Mouse (Mus musculus) right cerebral cortex, postnatal 36 days (tissue): ENCODE measurements around the gene Ccdc167.
"Not testable (repeated sequence)": the region's sequence is repeated elsewhere in the genome, so short reads cannot be mapped to it uniquely, and the experiment has no call there.

Source experiments
- DNase-seq, 2 experiments: peaks; one replicate each; pipeline ENCODE4 v3.0.0; 2022; ENCODE audit warnings: low spot score in 2 of 2, mixed read lengths in 1 of 2

The Ccdc167 gene

DNA sequence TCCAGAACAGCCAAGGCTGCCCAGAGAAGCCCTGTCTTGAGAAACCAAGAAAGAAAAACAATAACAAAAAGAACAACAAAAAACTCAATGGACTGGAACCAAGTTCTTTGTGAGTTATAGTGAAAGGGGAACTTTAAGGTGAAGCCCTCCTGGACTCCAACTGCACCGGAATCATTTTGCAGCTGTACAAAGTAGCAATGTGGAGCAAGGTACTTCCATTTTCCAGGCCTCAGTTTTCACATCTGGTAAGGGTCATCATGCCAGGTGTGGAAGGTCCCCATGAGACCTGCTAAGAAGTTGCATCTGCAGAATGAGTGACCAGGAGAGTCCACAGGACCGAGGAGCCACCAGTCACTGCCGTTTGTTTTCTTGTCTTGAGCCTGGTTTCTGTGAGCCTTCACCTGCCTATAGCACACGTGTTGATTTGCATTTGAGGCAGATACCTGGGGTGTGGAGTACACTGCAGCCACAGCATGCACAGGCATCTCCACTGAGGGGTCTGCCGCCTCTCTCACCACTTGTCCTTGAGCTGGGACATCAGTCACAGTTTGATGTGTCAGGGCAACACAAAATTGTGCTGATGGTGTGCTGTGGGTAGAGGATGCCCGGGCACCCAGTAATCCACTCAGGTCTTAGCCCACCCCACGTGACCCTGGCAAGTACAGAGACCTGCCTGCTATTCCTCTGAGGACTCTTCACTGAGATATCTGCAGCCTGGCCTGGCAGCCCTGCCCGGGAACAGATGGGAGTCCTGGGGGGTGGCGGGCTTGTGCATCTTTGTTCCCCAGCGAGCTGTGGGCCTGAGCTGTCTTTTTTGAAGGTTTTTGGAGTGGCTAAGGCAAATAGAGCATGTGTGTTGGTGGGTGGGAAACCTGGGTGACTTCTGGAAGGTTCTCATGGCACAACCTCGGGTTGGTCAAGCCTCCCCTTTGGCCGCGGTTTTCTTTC lies 3.1 kb upstream of the Ccdc167 start:
- no peak for DNase-seq

DNA sequence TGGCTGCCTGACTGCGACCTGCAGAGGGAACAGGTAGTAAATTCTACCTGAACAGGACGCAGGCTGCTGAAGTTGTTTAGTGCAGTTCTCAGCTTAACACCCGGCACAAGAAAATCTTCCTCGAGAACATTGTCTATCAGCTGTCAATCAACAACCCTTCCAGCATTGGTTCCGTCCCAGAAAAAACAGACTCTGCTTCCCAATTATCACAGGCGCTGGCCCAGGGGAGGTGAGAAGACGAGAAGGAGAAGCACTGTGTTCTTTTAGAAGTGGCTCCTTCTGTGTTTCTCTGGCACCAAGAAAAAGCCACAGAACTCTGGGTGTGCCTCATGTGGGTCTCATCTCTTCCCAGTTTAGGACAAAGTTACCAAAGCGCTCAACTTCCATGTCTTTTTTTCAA lies 1.8 kb upstream of the Ccdc167 start:
- no peak for DNase-seq

DNA sequence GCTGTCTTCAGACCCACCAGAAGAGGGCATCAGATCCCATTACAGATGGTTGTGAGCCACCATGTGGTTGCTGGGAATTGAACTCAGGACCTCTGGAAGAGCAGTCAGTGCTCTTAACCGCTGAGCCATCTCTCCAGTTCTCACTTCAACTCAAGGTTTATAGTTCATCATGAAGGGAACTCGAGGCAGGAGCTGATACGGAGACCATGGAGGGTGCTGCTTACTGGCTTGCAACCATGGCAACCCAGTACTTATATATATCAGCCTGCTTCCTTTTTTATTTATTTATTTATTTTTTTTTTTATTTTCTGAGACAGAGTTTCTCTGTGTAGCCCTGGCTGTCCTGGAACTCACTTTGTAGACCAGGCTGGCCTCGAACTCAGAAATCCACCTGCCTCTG lies 3.1 kb downstream of the Ccdc167 start:
- not testable (repeated sequence) for DNase-seq

DNA sequence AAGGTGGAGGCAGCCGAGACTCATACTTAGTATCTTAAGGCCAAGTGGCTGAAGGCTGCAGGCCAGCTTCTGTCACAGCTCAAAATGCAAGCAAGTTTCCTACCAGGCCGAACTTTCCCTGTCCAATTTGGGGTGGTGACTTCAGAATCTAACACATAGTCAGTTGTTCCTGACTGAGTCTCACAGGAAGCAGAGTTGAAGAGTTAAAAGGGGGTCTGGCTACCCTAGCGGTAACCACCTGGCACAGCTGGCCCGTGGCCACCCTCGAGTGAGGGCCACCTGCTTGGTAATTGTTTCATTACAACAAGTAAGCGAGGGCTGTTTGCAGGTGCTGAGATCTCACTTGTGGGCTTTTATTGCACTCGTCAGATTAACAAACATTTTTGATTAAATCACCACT lies 4.3 kb downstream of the Ccdc167 start:
- no peak for DNase-seq

DNA sequence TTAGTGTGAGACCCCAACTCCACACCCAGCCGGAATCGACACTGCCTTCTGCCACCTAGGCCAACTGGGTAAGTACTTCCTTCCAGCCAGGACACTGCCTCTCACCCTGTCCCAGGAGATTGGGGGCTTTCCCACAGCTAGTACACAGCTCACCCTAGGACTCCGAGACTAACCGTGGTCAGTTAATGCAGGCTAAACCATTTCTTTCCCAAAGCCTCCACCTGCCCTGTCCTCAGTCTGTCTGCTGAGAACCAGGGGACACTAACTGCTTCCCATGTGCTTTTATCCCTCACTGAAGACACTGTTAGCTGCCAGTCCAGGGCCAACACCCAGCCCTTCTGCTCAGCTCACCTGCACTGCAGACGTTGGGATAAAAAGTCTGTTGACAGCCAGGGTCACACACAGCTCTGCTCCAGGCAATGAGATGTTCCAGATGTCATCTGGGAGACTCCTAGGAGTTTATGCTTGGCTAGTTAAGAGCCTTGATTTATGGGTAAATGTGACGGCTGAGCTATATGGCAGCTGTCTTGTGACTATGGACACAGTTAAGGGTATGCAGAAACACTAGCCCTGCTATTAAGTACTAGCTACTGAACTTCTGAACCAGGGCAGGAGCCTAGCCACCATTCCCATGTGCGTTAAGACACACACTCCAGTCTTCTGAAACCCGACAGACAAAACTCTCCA lies 5.0 kb downstream of the Ccdc167 start:
- DNase-seq = no peak

DNA sequence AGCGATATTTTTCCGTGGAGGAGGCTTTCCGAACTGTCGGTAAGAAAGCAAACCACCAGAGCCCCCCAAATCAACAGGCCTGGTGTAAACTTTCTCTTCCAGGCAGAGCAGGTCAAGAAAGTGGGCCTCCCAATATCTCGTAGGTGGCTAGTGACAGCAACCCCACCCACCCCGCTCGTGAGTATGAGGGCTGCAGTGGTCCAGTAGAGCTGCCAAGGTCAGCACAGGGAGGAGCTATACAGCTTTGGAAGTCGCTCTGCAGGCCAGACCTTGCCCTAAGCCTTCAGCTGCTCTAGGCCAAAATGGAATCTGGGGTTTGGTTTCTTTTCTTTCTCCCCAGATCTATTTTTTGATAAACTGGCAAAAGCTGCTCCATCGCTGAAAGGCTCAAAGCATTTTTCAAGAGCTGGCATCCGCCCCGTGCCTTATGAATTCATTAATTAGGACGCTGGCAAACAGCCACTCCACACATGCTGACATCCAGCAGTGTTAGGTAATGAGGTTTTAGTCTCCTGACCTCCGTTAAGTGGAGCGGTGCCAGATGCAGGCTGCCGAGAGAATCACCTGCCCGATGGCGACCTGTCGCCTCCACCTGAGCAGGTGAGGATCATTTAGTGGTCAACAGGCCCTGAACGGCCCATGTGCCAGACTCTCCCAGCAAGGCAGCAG lies 5.6 kb downstream of the Ccdc167 start:
- no peak for DNase-seq

DNA sequence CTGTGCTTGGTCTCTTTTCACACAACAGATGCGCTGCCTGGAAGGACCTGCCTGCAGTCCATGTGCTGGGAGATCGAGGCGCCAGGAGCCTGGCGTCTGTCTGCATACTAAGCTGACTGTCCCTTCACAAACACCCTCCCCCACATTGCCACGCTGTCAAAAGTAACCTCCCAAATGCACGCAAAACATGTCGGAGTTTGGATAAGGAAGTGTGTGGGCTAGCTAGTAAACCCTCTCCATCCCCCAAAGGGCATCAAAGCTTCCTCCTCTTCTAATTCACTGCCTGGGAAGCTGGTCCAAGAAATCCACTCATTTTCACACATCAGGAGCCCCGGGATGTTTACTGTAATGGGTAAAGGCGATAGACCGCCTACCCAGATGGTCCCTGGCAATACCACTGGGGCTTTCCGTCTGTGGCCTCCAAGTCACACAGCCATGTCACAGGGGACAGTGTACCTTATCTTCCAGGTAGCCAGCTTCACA lies 6.2 kb downstream of the Ccdc167 start:
- no peak for DNase-seq

DNA sequence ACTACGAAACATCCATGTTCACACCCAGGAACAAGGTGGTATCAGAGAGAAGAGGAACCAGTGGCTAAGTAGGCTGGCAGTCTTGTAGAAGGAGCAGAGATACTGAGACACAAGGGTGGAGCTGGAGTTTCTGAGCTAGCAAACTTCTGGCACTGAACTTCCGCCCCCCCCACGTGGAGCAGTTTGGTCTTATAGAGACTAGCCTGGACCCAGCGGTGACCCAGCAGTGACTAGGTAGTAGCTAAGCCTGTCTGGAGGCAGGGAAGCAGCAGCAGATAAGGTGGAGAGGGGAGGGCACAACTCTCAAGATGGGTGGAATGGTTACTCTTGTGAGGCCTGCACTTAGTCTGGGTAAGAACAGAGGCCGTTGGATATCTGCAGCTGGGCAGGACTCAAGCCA lies 8.1 kb downstream of the Ccdc167 start:
- DNase-seq = no peak

DNA sequence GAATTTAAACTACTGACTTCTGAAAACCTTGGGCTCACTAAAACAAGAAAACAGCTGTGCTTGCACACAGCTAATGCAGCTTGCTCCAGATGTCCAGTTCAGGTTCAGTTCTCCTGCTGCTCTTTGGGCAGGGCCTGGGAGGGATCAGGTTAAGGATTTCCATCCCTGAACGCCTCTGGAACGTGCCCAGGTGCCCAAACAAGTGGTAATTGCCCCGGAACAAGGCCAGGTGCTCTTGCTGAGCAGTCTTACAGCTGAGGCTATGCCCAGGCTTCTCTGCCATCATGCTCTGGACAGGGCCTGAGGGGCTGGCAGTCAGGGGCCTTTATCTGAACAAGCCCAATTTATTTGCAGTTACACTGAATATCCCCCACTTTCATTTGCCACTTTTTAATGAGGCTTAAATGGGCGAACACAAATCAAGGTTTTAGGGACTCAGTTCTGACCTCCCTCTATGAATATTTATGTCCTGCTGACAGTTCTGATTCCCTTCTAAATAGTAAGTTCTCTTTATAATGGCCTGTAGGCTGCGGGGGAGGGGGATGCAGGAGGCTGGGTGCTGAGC lies 9.8 kb downstream of the Ccdc167 start:
- DNase-seq = no peak

DNA sequence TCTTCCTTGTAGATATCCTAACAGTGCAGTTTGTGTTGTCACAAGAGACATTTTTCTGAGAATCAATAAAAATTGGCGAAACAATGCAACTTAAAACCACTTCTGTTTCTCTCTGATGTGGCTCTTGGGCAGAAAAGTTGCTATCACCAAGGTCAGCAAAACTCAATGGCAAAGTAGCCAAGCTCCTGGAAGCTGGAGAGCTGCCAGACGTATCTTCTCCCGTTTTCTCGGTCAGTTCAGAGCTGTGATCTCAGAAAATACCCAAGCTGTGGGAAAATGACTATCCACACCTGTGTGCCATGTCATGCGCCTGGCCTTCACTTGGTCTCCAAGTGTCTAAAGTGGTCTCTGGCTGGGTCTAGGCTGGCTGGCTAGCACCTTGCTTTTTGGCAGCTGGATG lies 11.0 kb downstream of the Ccdc167 start:
- DNase-seq = no peak

DNA sequence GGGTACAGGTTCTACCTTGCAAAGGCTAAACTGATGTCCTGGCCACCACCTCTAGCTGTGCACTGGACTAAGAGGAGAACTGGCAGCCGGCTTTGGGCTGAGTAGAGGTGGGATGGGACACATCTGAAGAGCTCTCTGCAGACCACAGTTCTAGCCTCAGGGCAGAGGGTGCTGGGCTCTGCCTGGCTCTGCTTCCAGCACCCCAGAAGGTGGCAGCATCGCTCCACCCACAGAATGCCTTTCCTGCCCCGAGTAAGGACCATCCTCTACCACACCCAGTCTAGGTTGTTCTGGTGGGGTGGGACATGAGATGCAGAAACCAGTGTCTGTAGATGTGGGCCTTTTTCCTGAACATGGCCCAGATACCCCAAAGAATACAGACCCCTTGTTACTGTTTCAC lies 12.1 kb downstream of the Ccdc167 start:
- no peak for DNase-seq

DNA sequence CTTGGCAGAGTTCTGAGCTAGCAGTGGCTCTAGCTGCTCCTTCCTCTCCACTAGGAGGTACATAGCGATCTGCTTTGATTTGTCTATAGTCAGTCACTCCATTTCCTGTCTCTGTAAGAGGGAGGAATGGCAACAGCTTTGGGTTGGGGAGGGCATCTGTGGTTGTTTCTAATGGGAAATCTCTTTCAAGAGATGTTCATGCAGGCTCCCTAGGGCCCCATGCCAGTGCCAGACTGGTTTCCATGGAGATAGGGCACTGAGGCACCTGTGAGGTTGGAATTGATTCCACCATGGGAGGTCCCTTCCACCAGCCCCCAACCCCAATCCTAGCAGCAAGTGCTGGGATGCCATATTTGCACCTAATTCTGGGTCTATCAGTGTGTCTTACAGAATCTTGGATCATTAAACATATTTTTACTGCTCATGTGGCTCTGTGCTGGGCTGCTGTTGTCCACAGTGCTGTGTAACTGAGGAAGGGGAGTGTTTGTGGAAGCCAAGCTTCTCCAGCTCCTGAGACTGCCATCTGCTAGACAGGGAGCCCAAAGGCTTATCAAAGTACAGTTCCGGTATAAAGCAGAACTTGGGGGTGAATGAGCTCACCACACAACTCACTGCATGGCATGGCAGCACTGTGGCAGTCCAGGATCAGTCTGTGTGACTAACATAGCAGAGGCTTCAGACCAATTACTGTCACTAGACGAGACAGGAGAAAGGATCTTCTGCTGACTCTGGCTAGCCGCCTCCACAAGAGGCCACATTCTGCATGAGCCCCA lies 13.7 kb downstream of the Ccdc167 start:
- no peak for DNase-seq

DNA sequence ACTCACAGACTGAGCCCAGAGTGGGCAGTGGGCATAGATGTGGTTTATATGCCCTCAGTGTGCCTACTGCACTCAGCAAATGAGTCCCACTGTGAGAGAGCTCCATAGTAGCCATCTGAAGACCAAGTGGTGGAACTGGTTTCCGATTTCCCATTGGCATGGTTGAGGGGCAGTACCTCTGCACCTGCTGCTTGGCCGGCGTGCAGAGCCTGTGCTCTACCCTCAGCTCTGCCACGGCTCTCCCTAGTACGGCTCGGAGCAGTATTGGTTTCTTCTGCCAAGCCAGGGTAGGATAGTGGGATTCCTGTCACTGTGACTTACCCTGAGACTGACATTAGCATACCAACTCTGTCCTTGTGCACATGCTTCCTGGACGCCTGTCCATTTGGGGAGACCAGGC lies 16.3 kb downstream of the Ccdc167 start:
- no peak for DNase-seq

DNA sequence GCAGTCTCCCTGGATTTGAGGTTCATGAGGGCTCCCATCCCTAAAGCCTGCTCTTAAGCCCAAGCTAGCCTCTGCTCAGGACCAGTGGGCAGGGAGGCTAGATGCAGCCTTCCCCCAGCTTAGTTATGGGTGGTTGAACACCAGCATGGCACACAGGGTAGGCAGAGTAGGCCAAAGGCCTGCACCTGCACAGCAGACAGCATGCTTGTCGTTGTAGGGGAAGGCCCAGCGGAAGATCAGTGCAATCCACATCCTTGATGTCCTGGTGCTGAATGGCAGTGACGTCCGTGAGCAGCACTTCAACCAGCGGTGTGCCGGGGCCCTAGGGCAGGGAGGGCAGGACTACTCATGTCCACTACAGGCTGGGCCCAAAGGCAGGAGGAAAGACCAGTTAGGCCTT lies 18.4 kb downstream of the Ccdc167 start:
- no peak for DNase-seq

DNA sequence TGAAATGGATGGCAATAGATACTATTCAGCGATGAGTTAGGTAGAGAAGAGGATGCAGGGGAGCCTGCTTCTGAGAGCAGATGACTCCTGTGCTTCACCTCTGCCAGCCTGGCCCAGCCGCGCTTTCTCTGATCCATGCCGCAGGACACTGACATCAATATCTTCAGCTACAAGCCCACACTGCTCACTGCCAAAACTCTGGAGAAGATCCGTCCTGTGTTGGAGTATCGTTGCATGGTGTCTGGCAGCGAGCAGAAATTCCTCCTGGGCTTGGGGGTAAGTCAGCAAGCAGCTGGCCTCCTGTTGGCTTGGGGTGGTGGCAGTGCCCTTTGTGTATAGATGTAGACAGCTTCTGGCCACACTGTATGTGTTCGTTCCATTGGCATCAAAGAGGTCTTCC lies 19.9 kb downstream of the Ccdc167 start:
- no peak for DNase-seq

DNA sequence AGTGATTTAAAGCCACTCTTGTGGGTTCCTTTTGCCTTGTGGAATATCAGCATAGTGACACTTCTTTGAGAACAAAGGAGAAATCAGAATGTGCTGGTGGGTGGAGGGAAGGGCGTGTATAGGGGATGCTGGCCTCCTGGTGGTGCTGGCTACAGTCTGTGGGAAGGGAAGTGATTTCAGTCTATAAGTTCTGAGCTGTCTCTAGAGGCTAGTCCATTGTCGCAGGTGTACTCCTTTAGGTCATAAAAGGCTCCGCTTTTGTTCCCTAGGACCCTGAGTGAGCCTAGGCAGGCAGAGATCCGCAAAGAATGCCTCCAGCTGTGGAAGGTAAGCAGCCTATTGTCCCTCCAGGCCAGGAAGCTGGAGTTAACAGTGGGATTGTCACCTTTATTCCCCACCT lies 22.3 kb downstream of the Ccdc167 start:
- no peak for DNase-seq

DNA sequence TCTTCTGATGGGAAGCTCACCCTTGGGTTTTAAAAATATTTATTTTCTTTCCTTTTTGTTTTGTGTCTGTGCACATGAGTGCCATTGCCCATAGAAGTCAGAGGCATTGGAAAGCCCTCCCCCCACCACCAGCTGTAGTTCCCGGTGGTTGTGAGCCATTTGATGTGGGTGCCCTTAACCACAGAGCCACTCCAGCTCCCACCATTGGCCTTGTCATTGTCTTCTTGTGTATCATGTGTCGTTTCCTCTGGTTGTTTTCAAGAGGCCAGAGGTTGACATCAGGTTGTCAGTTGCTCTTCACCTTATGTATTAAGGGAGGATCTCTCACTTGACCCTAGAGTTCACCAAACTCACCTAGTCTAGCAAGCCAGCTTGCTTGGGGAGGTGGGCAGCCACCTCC lies 23.3 kb downstream of the Ccdc167 start:
- no peak for DNase-seq

DNA sequence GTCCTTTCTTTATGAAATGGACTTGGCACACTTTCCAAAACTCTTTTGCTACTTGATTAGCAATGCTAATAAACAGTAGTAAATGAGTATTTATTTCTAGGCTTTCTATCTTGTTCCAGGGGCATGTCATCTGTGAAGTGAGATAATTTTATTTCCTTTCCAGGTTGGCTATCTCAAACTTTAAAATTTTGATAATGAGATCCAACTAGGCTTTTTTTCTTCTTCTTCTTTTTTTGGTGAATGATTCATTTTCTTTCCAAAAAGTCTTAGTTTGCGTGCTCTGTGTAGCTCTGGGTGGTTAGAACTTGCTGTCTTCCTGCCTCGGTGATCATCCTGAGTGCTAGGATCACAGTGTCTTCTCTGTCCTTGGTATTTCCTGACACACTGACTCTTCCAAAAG lies 24.0 kb downstream of the Ccdc167 start:
- DNase-seq = no peak

DNA sequence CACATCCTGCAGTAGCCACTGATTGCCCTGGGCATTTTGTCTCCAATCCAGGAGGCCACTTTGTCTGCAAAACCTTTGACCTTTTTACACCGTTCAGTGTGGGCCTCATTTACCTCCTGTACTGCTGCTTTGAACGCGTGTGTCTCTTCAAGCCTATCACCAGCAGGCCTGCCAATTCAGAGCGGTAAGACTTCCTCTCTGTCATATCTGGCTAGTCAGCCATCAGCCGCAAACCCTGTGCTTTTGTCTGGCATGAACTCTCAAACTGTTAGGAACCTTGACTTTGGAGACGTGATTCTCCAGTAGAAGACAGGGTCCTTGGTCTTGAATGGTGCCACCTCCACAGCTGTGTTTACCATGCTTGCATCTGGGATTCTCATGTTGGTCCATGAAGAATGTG lies 26.6 kb downstream of the Ccdc167 start:
- DNase-seq = no peak

DNA sequence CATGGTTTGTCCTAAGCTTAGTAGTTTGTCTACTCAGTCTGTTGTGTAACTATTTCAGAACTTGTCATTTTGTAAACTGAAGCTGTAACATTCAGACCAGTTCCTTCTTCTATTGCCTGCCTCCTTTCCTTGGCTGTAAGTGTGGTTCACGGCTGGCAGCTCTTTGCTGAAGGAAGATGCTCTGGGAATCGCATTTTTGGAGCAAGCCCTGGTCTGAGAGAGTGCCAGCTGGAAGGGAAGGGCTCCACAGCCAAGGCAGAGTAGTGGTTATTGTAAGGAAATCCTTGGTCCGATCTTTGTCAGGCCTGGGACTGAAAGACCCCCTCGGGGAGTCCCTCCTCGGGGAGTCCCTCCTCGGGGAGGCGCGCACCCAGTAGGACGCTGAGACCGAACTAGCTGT lies 28.2 kb downstream of the Ccdc167 start:
- DNase-seq = no peak

DNA sequence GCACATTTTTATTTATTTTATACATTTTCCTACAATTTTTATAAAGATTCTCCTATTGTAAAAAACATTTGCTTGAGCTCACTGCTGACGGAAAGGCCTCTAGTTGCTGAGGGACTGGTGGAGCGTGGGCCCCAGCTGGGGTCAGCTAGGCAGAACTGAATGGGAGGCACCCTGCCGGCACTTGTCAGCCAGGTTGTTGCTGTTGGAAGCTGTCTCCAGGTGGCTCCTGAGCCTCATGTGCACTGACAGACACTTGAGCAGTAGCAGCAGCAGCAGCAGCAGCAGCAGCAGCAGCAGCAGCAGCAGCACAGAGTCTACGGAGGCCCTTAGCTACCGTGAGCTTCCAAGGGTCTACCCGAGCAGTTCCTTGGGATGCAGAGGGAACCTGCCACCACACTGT lies 29.5 kb downstream of the Ccdc167 start:
- no peak for DNase-seq
